Mouse (Mus musculus): ENCODE results near the gene Ttll11.

Gene Ttll11

GRCm38 (mm10) chr2:35965883-35966513, 13.7 kb downstream of the Ttll11 start:
- no peak for DNase-seq (ENCODE audit: low spot score)

GRCm38 (mm10) chr2:35963280-35963679, 16.4 kb downstream of the Ttll11 start:
- no peak for DNase-seq (ENCODE audit: low spot score)

GRCm38 (mm10) chr2:35961593-35962127, 18.1 kb downstream of the Ttll11 start:
- no peak for DNase-seq (ENCODE audit: low spot score)

GRCm38 (mm10) chr2:35957471-35958140, 22.1 kb downstream of the Ttll11 start:
- DNase-seq (ENCODE audit: low spot score): no peak

- no peak for DNase-seq (ENCODE audit: low spot score)
These were observed 24.5 kb downstream of the Ttll11 start for GRCm38 (mm10) chr2:35955211-35955610.

GRCm38 (mm10) chr2:35952187-35952958, 27.3 kb downstream of the Ttll11 start:
- no peak for DNase-seq (ENCODE audit: low spot score)

- DNase-seq (ENCODE audit: low spot score): no peak
These were observed 34.8 kb downstream of the Ttll11 start for GRCm38 (mm10) chr2:35944896-35945295.

- no peak for DNase-seq (ENCODE audit: low spot score)
These were observed 36.8 kb downstream of the Ttll11 start for GRCm38 (mm10) chr2:35942960-35943359.

- DNase-seq (ENCODE audit: low spot score): no peak
These were observed 44.7 kb downstream of the Ttll11 start for GRCm38 (mm10) chr2:35935045-35935444.

GRCm38 (mm10) chr2:35933116-35933515, 46.6 kb downstream of the Ttll11 start:
- DNase-seq (ENCODE audit: low spot score): no peak

GRCm38 (mm10) chr2:35931619-35932018, 48.1 kb downstream of the Ttll11 start:
- no peak for DNase-seq (ENCODE audit: low spot score)

- DNase-seq (ENCODE audit: low spot score): peak; percentile 31
These were observed 49.1 kb downstream of the Ttll11 start for GRCm38 (mm10) chr2:35930498-35931149.

- DNase-seq (ENCODE audit: low spot score): no peak
These were observed 51.6 kb downstream of the Ttll11 start for GRCm38 (mm10) chr2:35928133-35928532.

GRCm38 (mm10) chr2:35924947-35925346, 54.8 kb downstream of the Ttll11 start:
- no peak for DNase-seq (ENCODE audit: low spot score)

- no peak for DNase-seq (ENCODE audit: low spot score)
These were observed 56.8 kb downstream of the Ttll11 start for GRCm38 (mm10) chr2:35922956-35923355.

- no peak for DNase-seq (ENCODE audit: low spot score)
These were observed 67.6 kb downstream of the Ttll11 start for GRCm38 (mm10) chr2:35912090-35912489.

- no peak for DNase-seq (ENCODE audit: low spot score)
These were observed 68.0 kb downstream of the Ttll11 start for GRCm38 (mm10) chr2:35911675-35912074.

GRCm38 (mm10) chr2:35910740-35911139, 69.0 kb downstream of the Ttll11 start:
- DNase-seq (ENCODE audit: low spot score): no peak

GRCm38 (mm10) chr2:35909353-35909752, 70.4 kb downstream of the Ttll11 start:
- no peak for DNase-seq (ENCODE audit: low spot score)

GRCm38 (mm10) chr2:35907578-35907977, 72.1 kb downstream of the Ttll11 start:
- DNase-seq (ENCODE audit: low spot score): no peak

- DNase-seq (ENCODE audit: low spot score): peak; percentile 42
These were observed 73.4 kb downstream of the Ttll11 start for GRCm38 (mm10) chr2:35906174-35906798.

GRCm38 (mm10) chr2:35900845-35901244, 78.9 kb downstream of the Ttll11 start:
- DNase-seq (ENCODE audit: low spot score): no peak
